Mouse (Mus musculus) intestine, embryonic 15.5 days (tissue): ENCODE data around the gene Map3k12. TPM values are rescaled to one million over a fixed set of nuclear protein-coding genes. Genes with fewer than 3 reads are reported as not detected.

Source experiments
- ATAC-seq: fragments of 200-750 bp; cut with Nextera tagmentation; 2 replicates; pipeline ENCODE4 v1.8.0; 2017; ENCODE audit warnings: moderate TSS enrichment, moderate library complexity
- H3K27ac ChIP-seq: fragments of 300-500 bp; sonication (generic); 2 replicates; pipeline ENCODE4 v1.5.1; 2015; ENCODE audit warnings: mild to moderate bottlenecking, inconsistent platforms
- H3K27me3 ChIP-seq: fragments of 300-500 bp; sonication (generic); replicated peaks from 2 replicates; pipeline ENCODE4 v1.6.1; 2015; ENCODE audit warnings: inconsistent platforms
- H3K36me3 ChIP-seq: fragments of 300-500 bp; sonication (generic); 2 replicates; pipeline ENCODE4 v1.6.1; 2015; ENCODE audit warnings: inconsistent platforms
- H3K4me1 ChIP-seq: fragments of 300-500 bp; sonication (generic); replicated peaks from 2 replicates; pipeline ENCODE4 v1.6.1; 2015; ENCODE audit warnings: inconsistent platforms
- H3K4me2 ChIP-seq: fragments of 300-500 bp; sonication (generic); replicated peaks from 2 replicates; pipeline ENCODE4 v1.6.1; 2015; ENCODE audit warnings: mild to moderate bottlenecking, inconsistent platforms
- H3K4me3 ChIP-seq: fragments of 300-500 bp; sonication (generic); replicated peaks from 2 replicates; pipeline ENCODE4 v1.5.1; 2015; ENCODE audit warnings: inconsistent platforms
- H3K9ac ChIP-seq: fragments of 300-500 bp; sonication (generic); 2 replicates; pipeline ENCODE4 v1.6.1; 2015; ENCODE audit warnings: inconsistent platforms
- H3K9me3 ChIP-seq: fragments of 300-500 bp; sonication (generic); 2 replicates; pipeline ENCODE4 v1.6.1; 2016; ENCODE audit warnings: inconsistent platforms
- WGBS: fragments of 180-500 bp; shearing (Covaris S2); methylation state at CpG from one replicate; pipeline ENCODE4 v1.1.7; 2015; 5-methylcytosine and 5-hydroxymethylcytosine counted together
- polyA plus RNA-seq: library from polyadenylated mRNA; unstranded; fragments of >200 nt; fragmentation: Nextera tagmentation; extraction: Ambion mirVana; gene quantifications from 2 replicates; pipeline ENCODE4 v1.2.1, GENCODE M21; 2015

The Map3k12 gene
- polyA plus RNA-seq, 1 experiment from 2014 or later = 10.8 TPM

GRCm38 (mm10) chr15:102499370-102499769 is 17.5 kb downstream of the Map3k12 start:
- Histone ChIP-seq H3K36me3 (peaks cover 59% of the 10 kb centered on the region), H3K27me3 (no peaks in the 10 kb centered on the region), H3K9ac (no peak overlapping the region), H3K4me3 (no peak overlapping the region), H3K4me2 (no peak overlapping the region), H3K27ac (no peak overlapping the region), H3K4me1 (peaks cover 12% of the 10 kb centered on the region), H3K9me3 (no peaks in the 10 kb centered on the region)
- WGBS = 56% methylated on average over 3 of the region's 3 CpGs
- ATAC-seq = no peak

- ATAC-seq = no peak
- Histone ChIP-seq H3K9ac (no peak overlapping the region), H3K27me3 (no peaks in the 10 kb centered on the region), H3K4me3 (no peak overlapping the region), H3K27ac (no peak overlapping the region), H3K4me1 (peaks cover 12% of the 10 kb centered on the region), H3K4me2 (no peak overlapping the region), H3K9me3 (no peaks in the 10 kb centered on the region), H3K36me3 (peaks cover 56% of the 10 kb centered on the region)
- 84% methylated on average over 3 of the region's 3 CpGs for WGBS
These were observed 18.5 kb downstream of the Map3k12 start for GRCm38 (mm10) chr15:102498322-102498721.

- Histone ChIP-seq H3K4me1 (no peaks in the 10 kb centered on the region), H3K27ac (no peak overlapping the region), H3K27me3 (no peaks in the 10 kb centered on the region), H3K9ac (no peak overlapping the region), H3K4me2 (no peak overlapping the region), H3K36me3 (peaks cover 53% of the 10 kb centered on the region), H3K9me3 (no peaks in the 10 kb centered on the region), H3K4me3 (no peak overlapping the region)
- no peak for ATAC-seq
- 77% methylated on average over 1 of the region's 1 CpGs for WGBS
These were observed 29.2 kb downstream of the Map3k12 start for GRCm38 (mm10) chr15:102487664-102488063.

GRCm38 (mm10) chr15:102485853-102486252 is 31.0 kb downstream of the Map3k12 start:
- Histone ChIP-seq H3K9ac (no peak overlapping the region), H3K4me2 (no peak overlapping the region), H3K27me3 (no peaks in the 10 kb centered on the region), H3K9me3 (no peaks in the 10 kb centered on the region), H3K36me3 (peaks cover 52% of the 10 kb centered on the region), H3K27ac (no peak overlapping the region), H3K4me1 (no peaks in the 10 kb centered on the region), H3K4me3 (no peak overlapping the region)
- 92% methylated on average over 12 of the region's 12 CpGs for WGBS
- ATAC-seq = no peak

- Histone ChIP-seq H3K4me1 (no peaks in the 10 kb centered on the region), H3K9me3 (no peaks in the 10 kb centered on the region), H3K9ac (no peak overlapping the region), H3K27ac (no peak overlapping the region), H3K27me3 (no peaks in the 10 kb centered on the region), H3K4me3 (no peak overlapping the region), H3K36me3 (peaks cover 40% of the 10 kb centered on the region), H3K4me2 (no peak overlapping the region)
- ATAC-seq = no peak
- 85% methylated on average over 3 of the region's 3 CpGs for WGBS
These were observed 33.7 kb downstream of the Map3k12 start for GRCm38 (mm10) chr15:102483136-102483535.

GRCm38 (mm10) chr15:102474520-102474919 is 42.3 kb downstream of the Map3k12 start:
- Histone ChIP-seq H3K36me3 (peaks cover 28% of the 10 kb centered on the region), H3K4me2 (no peak overlapping the region)
- ATAC-seq = no peak

GRCm38 (mm10) chr15:102473246-102473645 is 43.6 kb downstream of the Map3k12 start:
- Histone ChIP-seq H3K9ac (no peak overlapping the region), H3K4me2 (no peak overlapping the region), H3K27ac (no peak overlapping the region), H3K4me3 (no peak overlapping the region), H3K36me3 (peaks cover 28% of the 10 kb centered on the region), H3K27me3 (no peaks in the 10 kb centered on the region), H3K9me3 (no peaks in the 10 kb centered on the region), H3K4me1 (peaks cover 3% of the 10 kb centered on the region)
- ATAC-seq = no peak
- WGBS = 74% methylated on average over 2 of the region's 2 CpGs

More at GRCm38 (mm10) chr15:102474520-102474919, 42.3 kb downstream of the Map3k12 start:
- H3K27me3 ChIP-seq = no peaks in the 10 kb centered on the region
- H3K9ac ChIP-seq = no peak overlapping the region
- H3K4me3 ChIP-seq = no peak overlapping the region
- no peaks in the 10 kb centered on the region for H3K9me3 ChIP-seq
- WGBS = 81% methylated on average over 2 of the region's 2 CpGs
- peaks cover 3% of the 10 kb centered on the region for H3K4me1 ChIP-seq
- H3K27ac ChIP-seq = no peak overlapping the region

- Histone ChIP-seq H3K36me3 (peaks cover 26% of the 10 kb centered on the region), H3K9ac (peak overlapping the region; percentile 95), H3K9me3 (no peaks in the 10 kb centered on the region), H3K27me3 (no peaks in the 10 kb centered on the region), H3K4me2 (peak overlapping the region; percentile 51), H3K4me1 (peaks cover 3% of the 10 kb centered on the region), H3K4me3 (peak overlapping the region; percentile 90), H3K27ac (no peak overlapping the region)
- ATAC-seq = no peak
These were observed 45.1 kb downstream of the Map3k12 start for GRCm38 (mm10) chr15:102471727-102472126.

- no peak; the same call in 1 of the 2 replicates for ATAC-seq
- Histone ChIP-seq H3K27ac (peak overlapping the region; percentile 97), H3K27me3 (no peaks in the 10 kb centered on the region), H3K4me3 (peak overlapping the region; percentile 90), H3K36me3 (peaks cover 24% of the 10 kb centered on the region), H3K4me2 (peak overlapping the region; percentile 51), H3K9me3 (no peaks in the 10 kb centered on the region), H3K9ac (peak overlapping the region; percentile 95), H3K4me1 (peaks cover 3% of the 10 kb centered on the region)
- 2% methylated on average over 10 of the region's 10 CpGs for WGBS
These were observed 45.6 kb downstream of the Map3k12 start for GRCm38 (mm10) chr15:102471295-102471645.

- WGBS = 1% methylated on average over 36 of the region's 67 CpGs
- peaks cover 19% of the 10 kb centered on the region for H3K36me3 ChIP-seq
- peak overlapping the region; percentile 51 for H3K4me2 ChIP-seq
- peak overlapping the region; percentile 95 for H3K9ac ChIP-seq
- ATAC-seq = peak; percentile 80
- H3K27me3 ChIP-seq = no peaks in the 10 kb centered on the region
- peak overlapping the region; percentile 90 for H3K4me3 ChIP-seq
- no peaks in the 10 kb centered on the region for H3K9me3 ChIP-seq
- peak overlapping the region; percentile 97 for H3K27ac ChIP-seq
- peaks cover 3% of the 10 kb centered on the region for H3K4me1 ChIP-seq
These were observed 46.1 kb downstream of the Map3k12 start for GRCm38 (mm10) chr15:102470605-102471294.

GRCm38 (mm10) chr15:102470183-102470604 is 46.7 kb downstream of the Map3k12 start, which contains the start of gene Pcbp2:
TSS of gene Pcbp2 (plus strand) at chr15:102470539.
- H3K4me2 ChIP-seq = peak within 1 kb of the TSS; percentile 51

GRCm38 (mm10) chr15:102468675-102469370 is 48.0 kb downstream of the Map3k12 start:
- H3K27ac ChIP-seq = no peak overlapping the region
- H3K4me1 ChIP-seq = peaks cover 3% of the 10 kb centered on the region
- H3K27me3 ChIP-seq = no peaks in the 10 kb centered on the region
- no peak overlapping the region for H3K4me3 ChIP-seq
- WGBS = 95% methylated on average over 9 of the region's 9 CpGs
- no peak overlapping the region for H3K4me2 ChIP-seq
- H3K9me3 ChIP-seq = no peaks in the 10 kb centered on the region
- H3K9ac ChIP-seq = no peak overlapping the region
- ATAC-seq = no peak
- 0 out of 2 replicates have a peak, but pooled peaks cover 10% of the 10 kb centered on the region for H3K36me3 ChIP-seq

More at GRCm38 (mm10) chr15:102470183-102470604, 46.7 kb downstream of the Map3k12 start, which contains the start of gene Pcbp2:
- Histone ChIP-seq H3K27me3 (no peaks in the 10 kb centered on the region), H3K27ac (peak within 1 kb of the TSS; percentile 97), H3K9ac (peak within 1 kb of the TSS; percentile 95), H3K36me3 (peaks cover 14% of the 10 kb centered on the region; the same call in 1 of the 2 replicates), H3K4me1 (peaks cover 3% of the 10 kb centered on the region), H3K4me3 (peak within 1 kb of the TSS; percentile 90), H3K9me3 (no peaks in the 10 kb centered on the region)
- WGBS = under 1% methylated on average over 31 of the region's 40 CpGs
- peak; percentile 100 for ATAC-seq
